Mouse (Mus musculus) G1E (cell line): ENCODE measurements around the gene Rapgef6.

Experiments used
- CTCF ChIP-seq: IDR thresholded peaks from 2 replicates; pipeline ENCODE4 v1.5.1; 2012; ENCODE audit warnings: low read depth, low read length, inconsistent platforms, mixed read lengths
- GATA1 ChIP-seq: IDR thresholded peaks from 2 replicates; pipeline ENCODE4 v1.6.1; 2012; ENCODE audit warnings: borderline replicate concordance, low read length, inconsistent platforms, mixed read lengths
- TAL1 ChIP-seq: conservative IDR thresholded peaks from 2 replicates; pipeline ENCODE4 v1.6.1; 2012; ENCODE audit warnings: low read depth, low read length, inconsistent platforms, mixed read lengths

DNA sequence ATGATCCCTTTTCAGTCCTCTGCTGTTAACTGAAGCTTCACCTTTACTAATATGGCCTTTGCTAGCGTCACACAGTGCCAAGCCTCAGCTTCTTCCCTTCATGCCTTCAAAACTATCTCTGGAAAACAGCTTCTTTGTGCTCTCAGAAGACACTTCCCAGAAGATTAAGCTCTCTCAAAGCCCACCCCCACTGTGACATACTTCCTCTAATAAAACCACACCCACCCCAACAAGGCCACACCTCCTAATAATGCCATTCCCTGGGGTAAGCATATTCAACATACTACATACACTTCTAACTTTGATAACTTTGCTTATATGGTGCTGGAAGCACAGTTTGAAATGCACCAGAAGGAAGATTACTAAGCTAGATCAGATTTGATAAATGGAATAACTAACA is 8.3 kb downstream of the Rapgef6 start:
- no peak for TF ChIP-seq CTCF
- no peak for TF ChIP-seq GATA1
- no peak for TF ChIP-seq TAL1
